Mouse (Mus musculus): ENCODE data around the gene Cacna1d.
A peak's percentile ranks its signal among the peaks of the same experiment; 100 is the strongest.

The Cacna1d gene

GRCm38 (mm10) chr14:30371070-30371469 lies 120.2 kb downstream of the Cacna1d start:
- DNase-seq (ENCODE audit: low spot score): no peak

- no peak for DNase-seq (ENCODE audit: low spot score)
Measured at GRCm38 (mm10) chr14:30367074-30367473, 124.2 kb downstream of the Cacna1d start.

- no peak for DNase-seq (ENCODE audit: low spot score)
Measured at GRCm38 (mm10) chr14:30365866-30366265, 125.4 kb downstream of the Cacna1d start.

- no peak for DNase-seq (ENCODE audit: low spot score)
Measured at GRCm38 (mm10) chr14:30363487-30364167, 127.6 kb downstream of the Cacna1d start.

- DNase-seq (ENCODE audit: low spot score): no peak
Measured at GRCm38 (mm10) chr14:30362370-30362769, 128.9 kb downstream of the Cacna1d start.

GRCm38 (mm10) chr14:30360478-30360877 lies 130.8 kb downstream of the Cacna1d start:
- DNase-seq (ENCODE audit: low spot score): no peak

- no peak for DNase-seq (ENCODE audit: low spot score)
Measured at GRCm38 (mm10) chr14:30360004-30360403, 131.3 kb downstream of the Cacna1d start.

GRCm38 (mm10) chr14:30358028-30358427 lies 133.2 kb downstream of the Cacna1d start:
- DNase-seq (ENCODE audit: low spot score): no peak

- DNase-seq (ENCODE audit: low spot score): no peak
Measured at GRCm38 (mm10) chr14:30356456-30356855, 134.8 kb downstream of the Cacna1d start.

- DNase-seq (ENCODE audit: low spot score): no peak
Measured at GRCm38 (mm10) chr14:30354761-30355160, 136.5 kb downstream of the Cacna1d start.

GRCm38 (mm10) chr14:30354127-30354463 lies 137.2 kb downstream of the Cacna1d start:
- DNase-seq (ENCODE audit: low spot score): no peak

GRCm38 (mm10) chr14:30353291-30354126 lies 137.7 kb downstream of the Cacna1d start:
- DNase-seq (ENCODE audit: low spot score): peak; percentile 22

GRCm38 (mm10) chr14:30352951-30353270 lies 138.3 kb downstream of the Cacna1d start:
- no peak for DNase-seq (ENCODE audit: low spot score)

- no peak for DNase-seq (ENCODE audit: low spot score)
Measured at GRCm38 (mm10) chr14:30352061-30352950, 138.9 kb downstream of the Cacna1d start.

GRCm38 (mm10) chr14:30350285-30350684 lies 141.0 kb downstream of the Cacna1d start:
- no peak for DNase-seq (ENCODE audit: low spot score)

GRCm38 (mm10) chr14:30344948-30345865 lies 146.0 kb downstream of the Cacna1d start:
- no peak for DNase-seq (ENCODE audit: low spot score)

GRCm38 (mm10) chr14:30343740-30344139 lies 147.5 kb downstream of the Cacna1d start:
- DNase-seq (ENCODE audit: low spot score): no peak

GRCm38 (mm10) chr14:30341825-30342590 lies 149.2 kb downstream of the Cacna1d start:
- DNase-seq (ENCODE audit: low spot score): no peak

- DNase-seq (ENCODE audit: low spot score): no peak
Measured at GRCm38 (mm10) chr14:30340140-30340539, 151.1 kb downstream of the Cacna1d start.

GRCm38 (mm10) chr14:30331856-30332255 lies 159.4 kb downstream of the Cacna1d start:
- DNase-seq (ENCODE audit: low spot score): no peak
